Mouse (Mus musculus): ENCODE results near the gene Polrmt.

Gene Polrmt

GRCm38 (mm10) chr10:79688720-79689119 is 57.7 kb downstream of the Polrmt start, which contains the start of gene Gzmm:
Gene Gzmm, plus strand, starts transcription at chr10:79689020.
- DNase-seq (ENCODE audit: low read depth, low spot score), result no peak

GRCm38 (mm10) chr10:79687513-79687912 is 58.9 kb downstream of the Polrmt start:
- DNase-seq (ENCODE audit: low read depth, low spot score), result no peak

- DNase-seq (ENCODE audit: low read depth, low spot score), result no peak
Measured at GRCm38 (mm10) chr10:79686691-79687090, 59.7 kb downstream of the Polrmt start.

- DNase-seq (ENCODE audit: low read depth, low spot score), result no peak
Measured at GRCm38 (mm10) chr10:79686219-79686618, 60.2 kb downstream of the Polrmt start.

Measured in ES-CJ7 (cell line).